Mouse (Mus musculus) embryonic facial prominence, embryonic 13.5 days (tissue): ENCODE data around the gene Sync. TPM values are rescaled to one million over a fixed set of nuclear protein-coding genes. Genes with fewer than 3 reads are reported as not detected.

Experiments
- ATAC-seq: fragments of 200-750 bp; cut with Nextera tagmentation; 2 replicates; pipeline ENCODE4 v1.8.0; 2017; ENCODE audit warnings: low read depth; ENCODE audit not compliant: insufficient number of reproducible peaks, insufficient read depth, low FRiP score, low TSS enrichment
- H3K27ac ChIP-seq: fragments of 300-500 bp; sonication (generic); 2 replicates; pipeline ENCODE4 v1.5.1; 2015; ENCODE audit warnings: moderate library complexity, mild to moderate bottlenecking, inconsistent platforms
- H3K27me3 ChIP-seq: fragments of 300-500 bp; sonication (generic); 2 replicates; pipeline ENCODE4 v1.6.1; 2015; ENCODE audit warnings: mild to moderate bottlenecking, inconsistent platforms
- H3K36me3 ChIP-seq: fragments of 300-500 bp; sonication (generic); 2 replicates; pipeline ENCODE4 v1.6.1; 2015; ENCODE audit warnings: mild to moderate bottlenecking, inconsistent platforms
- H3K4me1 ChIP-seq: fragments of 300-500 bp; sonication (generic); 2 replicates; pipeline ENCODE4 v1.6.1; 2015; ENCODE audit warnings: inconsistent platforms
- H3K4me2 ChIP-seq: fragments of 300-500 bp; sonication (generic); 2 replicates; pipeline ENCODE4 v1.6.1; 2015; ENCODE audit warnings: moderate library complexity, mild to moderate bottlenecking, inconsistent platforms
- H3K4me3 ChIP-seq: fragments of 300-500 bp; sonication (generic); 2 replicates; pipeline ENCODE4 v1.5.1; 2015; ENCODE audit warnings: mild to moderate bottlenecking, inconsistent platforms
- H3K9ac ChIP-seq: fragments of 300-500 bp; sonication (generic); 2 replicates; pipeline ENCODE4 v1.6.1; 2015; ENCODE audit warnings: mild to moderate bottlenecking, inconsistent platforms
- H3K9me3 ChIP-seq: fragments of 300-500 bp; sonication (generic); 2 replicates; pipeline ENCODE4 v1.6.1; 2016; ENCODE audit warnings: inconsistent platforms
- WGBS: fragments of 180-500 bp; shearing (Covaris S2); methylation state at CpG from one replicate; pipeline ENCODE4 v1.1.7; 2015; ENCODE audit warnings: mixed read lengths; 5-methylcytosine and 5-hydroxymethylcytosine counted together
- polyA plus RNA-seq: library from polyadenylated mRNA; unstranded; fragments of >200 nt; fragmentation: Nextera tagmentation; extraction: Ambion mirVana; gene quantifications from 2 replicates; pipeline ENCODE4 v1.2.1, GENCODE M21; 2015

The Sync gene
- polyA plus RNA-seq, 1 experiment from 2014 or later: 0.96 TPM

DNA sequence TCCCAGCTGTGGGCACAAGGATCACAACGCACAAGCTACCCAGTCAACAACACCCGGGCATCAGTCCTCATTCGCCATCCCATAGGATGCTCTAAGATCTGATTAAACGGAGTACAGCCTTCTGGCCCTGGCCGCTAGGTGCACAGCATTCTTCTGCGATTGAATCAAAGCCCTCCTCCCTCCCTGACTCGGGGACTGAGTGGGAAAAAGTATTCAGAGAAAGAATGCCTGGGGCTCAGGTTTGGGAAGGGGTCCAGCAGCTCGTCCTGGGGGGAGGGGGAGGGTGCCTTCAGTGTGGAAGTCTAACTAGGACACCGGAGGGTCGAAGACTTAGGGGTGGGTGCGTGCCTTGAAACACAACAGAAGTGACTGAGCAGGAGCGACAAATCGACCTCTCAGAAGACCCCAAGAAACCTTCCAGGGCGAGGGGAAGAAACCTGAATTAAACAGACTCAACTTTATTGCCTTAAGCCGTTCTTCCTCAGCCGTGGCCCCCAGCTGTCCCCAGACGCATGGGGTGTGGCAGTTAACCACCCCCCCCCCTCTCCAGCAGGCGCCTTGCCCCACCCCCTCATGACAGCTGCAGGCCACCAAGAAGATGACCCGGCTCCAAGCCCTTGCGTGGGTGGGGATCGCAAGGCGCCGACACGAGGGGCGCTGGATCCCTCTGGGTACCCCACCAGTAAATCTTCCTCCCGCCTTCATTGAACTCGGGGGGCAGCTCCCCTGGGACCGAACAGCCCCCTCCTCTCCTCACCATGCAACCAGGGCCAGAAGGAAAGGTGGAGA lies 540 bp upstream of the Sync start:
- peak overlapping the region; percentile 52 for H3K4me3 ChIP-seq
- peak overlapping the region; percentile 96 for H3K4me2 ChIP-seq
- no peak overlapping the region for H3K27ac ChIP-seq
- H3K9me3 ChIP-seq: no peaks in the 10 kb centered on the region
- no peaks in the 10 kb centered on the region for H3K36me3 ChIP-seq
- ATAC-seq: 0 out of 2 replicates have a peak, but pooled peaks have one; percentile 20
- WGBS: 3% methylated on average over 27 of the region's 28 CpGs
- peaks cover 29% of the 10 kb centered on the region for H3K27me3 ChIP-seq
- peak overlapping the region; percentile 69 for H3K9ac ChIP-seq
- peaks cover 23% of the 10 kb centered on the region for H3K4me1 ChIP-seq

DNA sequence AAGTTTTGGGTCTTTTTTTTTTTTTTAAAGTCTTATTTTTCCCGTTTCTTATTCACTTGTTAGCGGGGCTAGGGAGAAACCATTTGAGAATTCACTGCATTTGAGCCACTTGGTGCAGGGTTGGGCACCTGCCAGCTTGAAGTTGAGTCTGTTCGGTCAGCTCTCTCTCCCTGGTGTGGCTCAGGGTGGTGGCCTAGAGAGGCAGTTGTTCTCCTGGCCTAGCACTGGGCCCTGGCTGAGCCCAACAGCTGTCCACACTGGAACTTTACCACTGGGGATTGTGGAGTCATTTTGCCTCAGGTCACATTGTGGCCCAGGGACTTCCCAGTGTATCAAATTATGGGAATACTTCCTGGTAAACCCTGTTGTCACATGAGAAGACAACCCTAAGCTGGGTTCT lies 650 bp downstream of the Sync start:
- peak overlapping the region; percentile 52 for H3K4me3 ChIP-seq
- H3K4me1 ChIP-seq: peaks cover 24% of the 10 kb centered on the region
- H3K9me3 ChIP-seq: no peaks in the 10 kb centered on the region
- WGBS: 29% methylated on average over 3 of the region's 3 CpGs
- no peak for ATAC-seq
- peak overlapping the region; percentile 96 for H3K4me2 ChIP-seq
- peak overlapping the region; percentile 69; the same call in 1 of the 2 replicates for H3K9ac ChIP-seq
- H3K27ac ChIP-seq: no peak overlapping the region; the same call in 1 of the 2 replicates
- H3K36me3 ChIP-seq: no peaks in the 10 kb centered on the region
- H3K27me3 ChIP-seq: peaks cover 37% of the 10 kb centered on the region

DNA sequence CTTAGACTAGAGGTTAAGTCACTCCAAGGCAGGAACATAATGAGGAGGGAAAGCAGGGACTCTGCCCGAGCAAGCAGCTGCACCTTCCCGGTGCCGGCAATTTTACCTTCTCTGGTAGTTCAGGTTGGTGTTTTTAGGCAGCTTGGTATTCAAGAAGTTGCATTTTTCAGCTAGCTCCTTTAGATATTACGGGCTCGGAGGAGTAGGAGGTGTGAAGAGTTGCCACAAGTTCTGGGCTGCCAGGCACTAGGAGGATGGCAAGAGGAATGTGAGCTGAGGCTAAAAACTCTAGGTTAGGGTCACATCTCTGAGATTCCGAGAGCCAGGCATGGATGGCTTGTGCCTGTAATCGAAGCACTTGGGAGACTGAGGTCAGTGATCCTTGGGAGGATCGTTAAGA lies 2.3 kb downstream of the Sync start:
- Histone ChIP-seq H3K27ac (no peak overlapping the region), H3K9ac (no peak overlapping the region), H3K4me2 (no peak overlapping the region), H3K4me3 (no peak overlapping the region), H3K36me3 (no peaks in the 10 kb centered on the region), H3K4me1 (peaks cover 32% of the 10 kb centered on the region), H3K27me3 (peaks cover 39% of the 10 kb centered on the region), H3K9me3 (no peaks in the 10 kb centered on the region)
- 93% methylated on average over 8 of the region's 8 CpGs for WGBS
- no peak for ATAC-seq

DNA sequence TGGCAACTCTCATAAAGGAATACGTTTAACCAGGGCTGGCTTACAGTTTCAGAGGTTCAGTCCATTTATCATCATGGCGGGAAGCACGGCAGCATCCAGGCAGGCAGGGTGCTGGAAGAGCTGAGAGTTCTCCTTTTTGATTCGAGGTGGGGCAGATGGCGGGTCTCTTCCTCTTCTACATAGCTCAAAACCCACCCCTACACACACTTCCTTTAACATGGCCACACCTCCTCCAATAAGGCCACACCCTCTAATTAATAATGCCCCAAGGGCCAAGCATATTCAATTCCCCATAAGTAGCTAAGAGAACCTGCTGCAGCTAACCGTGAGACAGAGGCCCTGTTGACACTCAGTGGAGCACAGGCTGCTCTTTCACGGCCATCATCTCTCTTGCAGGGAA lies 5.4 kb downstream of the Sync start:
- WGBS: 62% methylated on average over 7 of the region's 7 CpGs
- H3K4me2 ChIP-seq: peak overlapping the region; percentile 46
- no peaks in the 10 kb centered on the region for H3K9me3 ChIP-seq
- H3K27me3 ChIP-seq: peaks cover 16% of the 10 kb centered on the region; the same call in 1 of the 2 replicates
- no peak overlapping the region for H3K4me3 ChIP-seq
- peaks cover 16% of the 10 kb centered on the region for H3K4me1 ChIP-seq
- no peak overlapping the region for H3K27ac ChIP-seq
- H3K36me3 ChIP-seq: no peaks in the 10 kb centered on the region
- no peak for ATAC-seq
- H3K9ac ChIP-seq: no peak overlapping the region; the same call in 1 of the 2 replicates

DNA sequence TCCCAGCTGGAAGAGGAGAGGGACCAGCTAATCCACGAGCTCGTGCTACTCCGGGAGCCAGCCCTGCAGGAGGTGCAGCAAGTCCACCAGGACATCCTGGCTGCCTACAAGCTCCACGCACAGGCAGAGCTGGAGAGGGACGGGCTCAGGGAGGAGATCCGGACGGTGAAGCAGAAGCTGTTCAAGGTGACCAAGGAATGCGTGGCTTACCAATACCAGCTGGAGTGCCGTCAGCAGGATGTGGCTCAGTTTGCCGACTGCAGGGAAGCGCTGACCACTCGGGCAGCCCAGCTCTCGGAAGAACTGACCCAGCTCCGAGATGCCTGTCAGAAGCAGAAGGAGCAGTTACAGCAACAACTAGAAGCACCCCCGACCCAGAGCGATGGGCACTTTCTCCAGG lies 6.3 kb downstream of the Sync start:
- Histone ChIP-seq H3K9ac (peak overlapping the region; percentile 49), H3K4me2 (peak overlapping the region; percentile 46)
- WGBS: 23% methylated on average over 16 of the region's 16 CpGs

DNA sequence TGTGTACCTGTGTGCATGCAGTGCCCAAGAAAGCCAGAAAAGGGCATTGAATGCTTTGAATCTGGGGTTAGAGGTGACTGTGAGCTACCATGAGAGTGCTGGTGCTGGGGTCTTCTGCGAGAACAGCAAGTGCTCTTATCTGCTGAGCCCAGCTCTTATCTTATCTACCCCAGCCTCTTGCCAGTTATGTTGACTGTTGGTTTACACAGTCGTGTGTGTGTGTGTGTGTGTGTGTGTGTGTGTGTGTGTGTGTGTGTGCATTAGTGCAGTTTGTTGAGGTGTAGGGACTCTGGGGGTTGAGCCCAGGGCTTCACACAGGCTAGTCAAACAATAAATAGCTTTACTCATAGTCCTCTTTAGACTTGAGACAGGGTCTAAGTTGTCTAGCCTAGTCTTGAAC lies 7.8 kb downstream of the Sync start:
- H3K36me3 ChIP-seq: no peaks in the 10 kb centered on the region
- H3K4me1 ChIP-seq: peaks cover 24% of the 10 kb centered on the region
- no peaks in the 10 kb centered on the region for H3K9me3 ChIP-seq
- H3K27me3 ChIP-seq: peaks cover 10% of the 10 kb centered on the region; the same call in 1 of the 2 replicates
- ATAC-seq: no peak
- H3K27ac ChIP-seq: no peak overlapping the region
- H3K9ac ChIP-seq: no peak overlapping the region
- H3K4me3 ChIP-seq: no peak overlapping the region
- no peak overlapping the region for H3K4me2 ChIP-seq
- WGBS: 75% methylated on average over 2 of the region's 2 CpGs

More for the DNA sequence above, 6.3 kb downstream of the Sync start:
- no peak for ATAC-seq
- Histone ChIP-seq H3K27ac (peak overlapping the region; percentile 28; the same call in 1 of the 2 replicates), H3K4me1 (peaks cover 19% of the 10 kb centered on the region), H3K9me3 (no peaks in the 10 kb centered on the region), H3K4me3 (peak overlapping the region; percentile 20), H3K27me3 (peaks cover 10% of the 10 kb centered on the region; the same call in 1 of the 2 replicates), H3K36me3 (no peaks in the 10 kb centered on the region)

DNA sequence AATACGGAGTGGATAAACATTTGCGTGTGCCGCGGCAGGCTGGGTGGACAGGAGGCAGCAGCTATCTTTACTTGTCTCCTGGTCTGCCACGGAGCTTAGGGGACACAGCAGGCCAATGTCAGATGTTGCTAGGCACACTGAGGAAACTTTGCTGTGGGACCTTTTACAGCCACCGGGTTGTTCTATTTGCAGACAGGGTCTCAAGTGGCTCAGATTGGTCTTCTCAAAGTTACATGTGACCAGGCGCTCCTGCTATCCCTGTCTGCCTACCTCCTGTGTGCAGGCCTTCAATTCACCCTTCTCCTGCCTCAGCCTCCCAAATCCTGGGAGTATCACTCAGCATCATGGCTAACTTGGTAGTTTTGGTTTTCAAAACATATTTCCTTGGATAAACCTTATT lies 8.6 kb downstream of the Sync start:
- H3K9ac ChIP-seq: no peak overlapping the region
- H3K27me3 ChIP-seq: peaks cover 10% of the 10 kb centered on the region; the same call in 1 of the 2 replicates
- no peaks in the 10 kb centered on the region for H3K9me3 ChIP-seq
- ATAC-seq: no peak
- peaks cover 24% of the 10 kb centered on the region for H3K4me1 ChIP-seq
- no peaks in the 10 kb centered on the region for H3K36me3 ChIP-seq
- H3K27ac ChIP-seq: no peak overlapping the region
- H3K4me2 ChIP-seq: no peak overlapping the region
- H3K4me3 ChIP-seq: no peak overlapping the region
- 88% methylated on average over 7 of the region's 7 CpGs for WGBS

DNA sequence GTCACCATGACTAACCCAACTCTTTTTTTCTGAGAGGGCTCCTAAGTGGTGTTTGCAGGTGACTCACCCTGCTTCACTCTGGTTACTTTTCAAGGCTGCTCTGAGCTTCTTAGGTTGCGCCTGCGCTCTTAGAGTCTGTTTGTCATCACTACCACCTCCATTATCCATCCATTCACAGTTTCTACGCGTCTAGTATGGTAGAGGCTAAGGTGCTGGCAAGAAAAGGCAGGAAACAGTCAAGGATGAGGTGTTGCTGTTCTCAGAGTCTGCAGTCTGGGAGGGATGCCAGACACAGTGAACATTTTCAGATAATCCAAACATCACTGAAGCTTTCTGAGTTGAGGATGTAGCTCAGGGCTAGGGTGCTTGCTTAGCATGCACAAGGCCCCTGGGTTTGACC lies 10.3 kb downstream of the Sync start:
- no peak overlapping the region for H3K9ac ChIP-seq
- no peak overlapping the region for H3K4me2 ChIP-seq
- 87% methylated on average over 4 of the region's 4 CpGs for WGBS
- no peak overlapping the region for H3K27ac ChIP-seq
- H3K27me3 ChIP-seq: peaks cover 6% of the 10 kb centered on the region; the same call in 1 of the 2 replicates
- no peak for ATAC-seq
- no peaks in the 10 kb centered on the region for H3K36me3 ChIP-seq
- peaks cover 4% of the 10 kb centered on the region; the same call in 1 of the 2 replicates for H3K9me3 ChIP-seq
- no peak overlapping the region for H3K4me3 ChIP-seq
- peaks cover 24% of the 10 kb centered on the region for H3K4me1 ChIP-seq

DNA sequence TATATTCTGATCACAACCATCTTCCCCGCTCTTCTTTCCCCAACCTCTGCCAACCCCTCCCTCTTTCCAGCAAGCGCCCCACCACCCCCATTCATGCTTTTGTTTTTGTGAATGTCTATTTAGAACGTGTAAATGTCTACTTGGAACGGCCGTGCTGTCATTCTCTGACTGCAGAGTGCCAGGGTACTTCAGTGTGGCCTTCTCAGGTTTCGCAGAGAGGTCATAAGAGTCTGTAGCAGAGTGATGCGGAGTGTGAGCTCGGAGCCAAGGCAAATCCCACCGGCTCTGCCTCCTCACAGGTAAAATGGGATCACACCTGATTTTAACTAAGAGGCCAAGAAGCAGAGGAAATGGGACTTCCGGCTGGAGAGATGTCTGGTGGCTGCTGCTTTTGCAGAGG lies 11.7 kb downstream of the Sync start:
- Histone ChIP-seq H3K4me3 (no peak overlapping the region), H3K9ac (no peak overlapping the region), H3K9me3 (peaks cover 4% of the 10 kb centered on the region; the same call in 1 of the 2 replicates), H3K4me1 (peaks cover 14% of the 10 kb centered on the region), H3K36me3 (no peaks in the 10 kb centered on the region), H3K27me3 (no peaks in the 10 kb centered on the region; the same call in 1 of the 2 replicates), H3K27ac (no peak overlapping the region), H3K4me2 (no peak overlapping the region)
- no peak for ATAC-seq
- WGBS: 49% methylated on average over 10 of the region's 10 CpGs

DNA sequence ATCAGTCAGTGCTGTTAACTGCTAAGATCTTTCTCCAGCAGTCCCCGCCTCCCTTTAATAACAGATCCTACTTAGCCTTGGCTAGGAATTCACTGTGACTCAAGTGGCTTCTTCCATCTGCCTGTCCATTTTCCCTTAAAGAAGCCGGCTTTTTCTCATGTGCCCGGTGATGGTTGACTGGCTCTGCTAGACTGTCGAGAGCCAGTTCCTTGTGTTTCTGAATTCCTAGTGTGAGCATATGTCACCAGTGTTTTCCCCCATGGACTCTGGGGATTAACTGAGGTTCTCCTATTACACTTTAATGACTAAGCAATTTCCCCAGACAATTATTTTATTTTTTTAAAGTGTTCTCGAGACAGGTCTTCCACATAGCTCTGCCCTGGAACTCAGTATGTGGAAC lies 16.0 kb downstream of the Sync start:
- ATAC-seq: no peak
- H3K36me3 ChIP-seq: peaks cover 30% of the 10 kb centered on the region
- no peak overlapping the region for H3K27ac ChIP-seq
- H3K9ac ChIP-seq: no peak overlapping the region
- H3K4me1 ChIP-seq: peaks cover 7% of the 10 kb centered on the region
- peaks cover 4% of the 10 kb centered on the region; the same call in 1 of the 2 replicates for H3K9me3 ChIP-seq
- H3K4me3 ChIP-seq: no peak overlapping the region
- H3K27me3 ChIP-seq: no peaks in the 10 kb centered on the region
- H3K4me2 ChIP-seq: no peak overlapping the region
- 47% methylated on average over 5 of the region's 5 CpGs for WGBS

DNA sequence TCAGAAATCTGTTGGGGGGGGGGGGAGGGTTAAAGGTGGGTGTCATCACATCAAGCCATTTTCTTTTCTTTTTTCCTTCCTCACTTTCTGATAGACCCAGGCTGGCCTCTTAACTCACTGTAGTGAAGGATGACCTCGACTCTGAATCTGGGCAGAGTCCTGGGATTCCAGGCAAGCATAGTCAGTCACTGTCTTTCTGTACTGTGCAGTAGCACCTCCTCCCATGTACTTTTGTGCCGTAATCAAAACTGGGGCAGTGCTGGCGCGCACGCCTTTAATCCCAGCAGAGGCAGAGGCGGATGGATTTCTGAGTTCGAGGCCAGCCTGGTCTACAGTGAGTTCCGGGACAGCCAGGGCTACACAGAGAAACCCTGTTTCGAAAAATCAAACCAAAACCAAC lies 16.4 kb downstream of the Sync start:
- ATAC-seq: no peak
- Histone ChIP-seq H3K27ac (no peak overlapping the region; the same call in 1 of the 2 replicates), H3K36me3 (peaks cover 34% of the 10 kb centered on the region), H3K4me2 (no peak overlapping the region), H3K27me3 (no peaks in the 10 kb centered on the region), H3K9me3 (peaks cover 4% of the 10 kb centered on the region; the same call in 1 of the 2 replicates), H3K9ac (no peak overlapping the region), H3K4me3 (no peak overlapping the region), H3K4me1 (peaks cover 5% of the 10 kb centered on the region; the same call in 1 of the 2 replicates)
- 85% methylated on average over 9 of the region's 9 CpGs for WGBS

DNA sequence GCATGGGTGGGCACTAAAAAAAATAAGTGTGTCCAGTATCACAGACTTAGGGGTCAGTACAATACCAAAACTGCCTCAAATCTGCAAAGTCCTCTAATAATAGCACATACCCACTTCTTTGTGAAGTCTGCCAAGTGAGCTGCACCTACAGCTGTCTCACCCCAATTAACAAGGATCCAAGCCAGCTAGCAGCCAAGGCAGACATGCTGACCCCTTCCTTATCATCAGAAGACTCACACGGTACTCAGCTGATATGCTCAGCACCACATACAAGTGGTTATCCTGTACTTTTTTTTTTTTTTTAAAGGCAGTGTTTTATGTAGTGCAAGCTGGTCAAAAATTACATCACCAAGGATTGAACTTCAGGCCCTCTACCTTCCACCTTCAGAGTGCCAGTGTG lies 16.9 kb downstream of the Sync start:
- no peak for ATAC-seq
- H3K9ac ChIP-seq: no peak overlapping the region
- peaks cover 4% of the 10 kb centered on the region; the same call in 1 of the 2 replicates for H3K9me3 ChIP-seq
- no peak overlapping the region for H3K4me2 ChIP-seq
- 88% methylated on average over 1 of the region's 1 CpGs for whole genome bisulfite sequencing
- H3K27ac ChIP-seq: no peak overlapping the region
- H3K27me3 ChIP-seq: no peaks in the 10 kb centered on the region
- peaks cover 39% of the 10 kb centered on the region for H3K36me3 ChIP-seq
- no peak overlapping the region for H3K4me3 ChIP-seq
- peaks cover 2% of the 10 kb centered on the region; the same call in 1 of the 2 replicates for H3K4me1 ChIP-seq
